Mouse (Mus musculus) embryo, embryonic 11.5 days (tissue): Measurements from ENCODE around the gene H2-Ab1.
A peak's percentile ranks its signal among the peaks of the same experiment; 100 is the strongest.
"Not testable (repeated sequence)": the region's sequence is repeated elsewhere in the genome, so short reads cannot be mapped to it uniquely, and the experiment has no call there.

Experiments
- DNase-seq: peaks from one replicate; pipeline ENCODE4 v3.0.0-alpha.2; 2012; ENCODE audit warnings: low read depth, low spot score

The H2-Ab1 gene

DNA sequence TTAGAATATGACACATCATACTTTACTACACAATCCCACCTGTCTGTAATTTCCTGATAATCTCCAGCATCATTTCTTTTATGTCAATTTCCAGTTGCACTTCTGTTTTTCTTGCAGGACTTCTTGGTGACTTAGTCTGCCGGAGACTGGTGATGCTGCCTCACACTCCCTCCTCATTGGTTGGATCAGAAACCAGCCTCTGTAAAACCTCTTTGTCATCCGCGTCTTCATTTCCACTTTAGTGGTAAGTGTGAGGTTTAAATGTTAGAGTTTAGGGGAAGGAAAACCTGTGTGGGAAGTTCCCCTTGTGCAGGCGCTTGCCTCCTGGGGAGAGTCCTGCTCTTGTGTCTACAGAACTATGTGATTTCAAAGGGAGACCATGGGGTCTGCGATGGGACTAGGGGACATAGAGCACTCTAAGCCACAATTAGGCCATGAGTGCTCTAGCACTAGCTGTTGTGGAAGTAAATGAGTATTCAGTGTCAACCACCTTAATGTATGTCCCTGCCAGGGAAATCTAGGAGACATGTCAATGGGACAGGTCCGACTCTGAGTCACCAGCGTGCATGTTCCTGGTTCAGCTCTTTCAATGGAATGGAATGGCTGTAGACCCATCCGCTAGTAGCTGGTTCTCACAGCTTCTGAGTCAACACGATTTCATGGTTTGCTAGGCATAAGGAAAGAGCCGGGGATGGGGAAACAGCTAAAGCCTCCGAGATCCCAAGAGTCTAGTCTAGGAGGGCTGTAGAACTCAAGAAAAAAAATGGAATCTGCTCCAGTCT, at the start of gene H2-Ab1:
Gene H2-Ab1, plus strand, starts transcription at position 96 of the 782 bp plus-strand sequence.
- DNase-seq, result no peak

DNA sequence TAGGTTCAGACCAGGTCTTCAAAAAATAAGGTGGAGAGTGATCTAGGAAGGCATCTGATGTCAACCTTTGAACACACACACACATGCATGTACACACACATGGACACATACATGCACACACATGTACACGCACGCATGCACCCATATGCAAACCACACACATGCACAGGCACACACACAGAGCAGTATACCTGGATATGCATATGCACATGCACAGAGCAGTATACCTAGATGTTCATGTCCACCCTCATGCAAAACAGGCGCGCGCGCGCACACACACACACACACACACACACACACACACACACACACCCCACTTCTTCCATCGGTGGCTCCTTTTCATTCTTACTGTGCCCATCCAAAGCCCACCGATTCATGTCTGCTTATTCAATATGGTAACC, 49.6 kb upstream of the H2-Ab1 start:
- DNase-seq, result no peak

DNA sequence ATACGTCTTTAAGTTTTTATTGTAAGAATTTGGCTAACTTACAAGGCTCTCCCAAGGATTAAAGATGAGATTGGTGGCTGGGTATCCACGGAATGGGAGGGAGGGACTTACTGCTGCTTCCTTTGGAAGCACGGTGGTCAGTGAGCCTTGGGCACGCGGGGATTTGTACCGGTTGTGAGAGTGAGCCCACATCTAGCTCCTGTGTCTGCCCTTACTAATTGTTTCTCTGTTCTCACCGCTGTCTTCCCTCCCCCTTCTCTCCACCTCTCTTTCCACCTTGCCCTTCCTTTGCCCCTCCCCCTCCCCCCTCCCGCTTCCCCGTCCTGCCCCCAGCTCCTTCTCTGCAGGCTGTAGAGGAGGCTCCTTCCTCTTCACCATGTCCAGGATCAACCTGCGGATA, 49.1 kb upstream of the H2-Ab1 start:
- no peak for DNase-seq

DNA sequence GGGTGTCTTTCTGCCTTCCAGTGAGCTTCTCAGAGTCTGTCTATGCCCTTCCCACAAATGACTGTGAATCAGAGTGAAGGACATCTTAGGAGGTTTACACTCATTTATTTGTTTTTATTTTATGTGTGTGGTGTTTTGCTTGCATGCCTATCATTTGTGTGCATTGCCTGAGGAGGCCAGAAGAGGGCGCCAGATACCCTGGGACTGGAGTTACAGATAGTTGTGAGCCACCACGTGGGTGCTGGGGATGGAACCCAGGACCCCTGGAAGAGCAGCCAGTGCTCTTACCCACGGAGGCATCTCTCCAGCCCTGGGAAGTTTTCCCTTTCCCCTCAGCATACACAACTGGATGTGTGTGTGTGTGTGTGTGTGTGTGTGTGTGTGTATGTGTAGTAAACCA, 47.8 kb upstream of the H2-Ab1 start:
- DNase-seq, result no peak

DNA sequence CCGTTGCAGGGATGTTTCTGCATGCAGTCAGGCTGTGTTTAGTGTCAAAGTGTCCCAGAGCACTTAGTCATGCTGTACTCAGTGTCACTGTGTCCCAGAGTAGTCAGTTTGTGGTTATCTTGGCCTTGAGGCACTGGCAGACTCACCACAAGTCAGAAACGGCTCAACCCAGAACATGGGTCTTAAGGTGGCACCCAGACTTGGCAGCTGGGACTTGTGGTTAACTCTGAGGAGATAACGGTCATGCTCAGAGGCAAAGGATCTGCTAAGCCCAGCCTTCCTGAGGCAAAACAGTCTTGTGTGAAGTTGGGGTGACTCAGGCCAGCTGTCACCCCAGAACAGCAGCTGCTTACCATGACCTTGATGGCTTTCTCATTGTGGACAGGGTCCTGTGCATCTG, 46.9 kb upstream of the H2-Ab1 start:
- DNase-seq, result no peak

DNA sequence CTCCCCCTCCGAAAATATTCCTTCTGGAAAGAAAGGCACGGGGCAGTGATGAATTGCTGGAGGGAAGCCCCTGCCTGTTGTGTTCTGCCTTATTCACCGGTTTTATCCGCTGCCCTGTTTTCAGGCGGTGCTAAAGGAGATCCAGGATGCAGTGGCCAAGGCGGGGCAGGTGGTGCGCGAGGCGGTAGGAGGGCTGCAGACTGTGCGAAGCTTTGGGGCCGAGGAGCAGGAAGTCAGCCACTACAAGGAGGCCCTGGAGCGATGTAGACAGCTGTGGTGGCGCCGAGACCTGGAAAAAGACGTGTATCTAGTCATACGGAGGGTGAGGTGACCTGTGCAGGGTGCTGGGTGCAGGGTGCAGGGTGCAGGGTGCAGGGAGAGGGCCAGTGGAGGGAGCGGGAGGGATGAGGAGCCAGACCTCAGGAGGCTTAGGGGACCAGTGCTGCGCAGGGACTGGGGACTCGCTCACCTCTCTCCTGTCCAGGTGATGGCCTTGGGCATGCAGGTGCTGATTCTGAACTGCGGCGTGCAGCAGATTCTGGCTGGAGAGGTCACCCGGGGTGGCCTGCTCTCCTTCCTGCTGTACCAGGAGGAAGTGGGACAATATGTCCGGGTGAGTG, 45.6 kb upstream of the H2-Ab1 start:
- DNase-seq, result no peak

DNA sequence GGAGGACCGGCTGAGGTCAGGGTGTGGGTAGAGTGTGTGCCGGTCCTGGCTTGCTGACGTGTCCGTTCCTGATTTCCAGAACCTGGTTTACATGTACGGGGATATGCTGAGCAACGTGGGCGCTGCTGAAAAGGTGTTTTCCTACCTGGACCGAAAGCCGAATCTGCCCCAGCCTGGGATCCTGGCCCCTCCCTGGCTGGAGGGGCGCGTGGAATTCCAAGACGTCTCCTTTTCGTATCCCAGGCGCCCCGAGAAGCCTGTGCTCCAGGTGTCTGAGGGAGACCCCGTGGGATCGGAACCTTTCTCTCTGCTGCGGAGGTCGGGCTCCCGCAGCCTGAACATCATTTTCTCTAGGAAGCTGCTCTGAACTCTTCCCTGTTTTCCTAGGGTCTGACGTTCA, 43.6 kb upstream of the H2-Ab1 start:
- DNase-seq, result no peak

DNA sequence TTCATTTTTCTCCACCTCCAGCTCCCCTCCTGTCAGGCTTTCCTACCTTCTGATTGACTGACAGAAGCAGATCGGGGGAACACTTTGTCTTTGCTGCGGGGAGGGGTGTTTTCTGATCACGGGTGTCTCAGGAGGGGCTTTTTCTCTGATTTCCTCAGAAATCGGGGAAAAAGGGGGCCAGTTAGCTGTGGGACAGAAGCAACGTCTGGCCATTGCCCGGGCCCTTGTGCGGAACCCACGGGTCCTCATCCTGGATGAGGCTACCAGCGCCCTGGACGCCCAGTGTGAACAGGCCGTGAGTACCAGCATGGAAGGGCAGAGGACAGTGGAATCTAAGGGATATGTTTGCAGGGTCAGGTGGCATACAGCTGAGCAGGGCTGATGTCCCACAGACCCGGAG, 42.3 kb upstream of the H2-Ab1 start:
- DNase-seq, result no peak

DNA sequence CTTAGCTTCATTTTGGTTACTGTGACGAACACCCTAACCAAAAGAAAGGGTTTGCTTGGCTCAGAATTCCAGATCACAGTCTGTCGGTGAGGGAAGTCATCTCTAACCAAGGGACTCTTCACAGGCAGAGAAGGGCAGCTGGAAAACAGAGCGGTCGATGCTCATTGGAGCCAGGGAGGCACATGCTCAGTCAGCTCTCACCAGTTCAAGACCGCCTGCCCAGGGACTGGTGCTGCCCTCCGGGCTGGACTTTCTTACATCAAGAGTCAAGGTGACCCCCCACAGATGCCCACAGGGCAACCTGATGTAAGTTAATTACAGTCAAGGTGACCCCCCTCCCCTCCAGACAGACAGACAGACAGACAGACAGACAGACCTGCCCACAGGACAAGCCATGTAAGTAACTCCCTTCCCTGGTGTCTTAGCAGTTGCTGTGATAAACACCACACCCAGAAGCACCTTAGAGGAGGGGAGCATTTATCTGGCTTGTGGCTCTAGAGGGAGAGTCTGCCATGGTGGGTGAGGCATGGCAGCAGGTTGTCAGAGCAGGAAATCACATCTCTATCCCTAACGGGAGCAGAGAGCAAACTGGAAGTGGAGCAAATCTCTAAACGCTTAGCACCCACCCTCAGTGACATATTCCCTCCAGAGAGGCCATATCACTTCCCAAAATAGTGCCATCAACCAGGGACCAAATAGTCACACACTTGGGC, 40.1 kb upstream of the H2-Ab1 start:
- no peak for DNase-seq

DNA sequence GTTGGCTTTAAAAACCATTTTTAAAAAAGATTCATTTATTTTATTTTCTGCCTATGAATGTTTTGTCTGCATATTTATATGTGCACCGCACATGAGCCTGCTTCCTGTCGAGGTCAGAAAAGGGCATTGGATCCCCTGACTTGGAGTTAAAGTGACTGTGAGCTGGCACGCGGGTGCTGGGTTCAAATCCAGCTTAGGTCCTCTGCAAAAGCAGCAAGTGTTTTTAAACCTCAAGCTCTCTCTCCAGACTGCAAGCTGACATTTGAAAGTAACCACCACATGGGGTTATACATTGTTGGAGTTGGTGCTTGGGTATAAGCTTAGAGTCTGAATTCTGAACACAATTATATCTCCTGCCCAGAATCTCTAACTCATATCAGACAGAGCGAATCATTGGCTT, 39.5 kb upstream of the H2-Ab1 start:
- no peak for DNase-seq

DNA sequence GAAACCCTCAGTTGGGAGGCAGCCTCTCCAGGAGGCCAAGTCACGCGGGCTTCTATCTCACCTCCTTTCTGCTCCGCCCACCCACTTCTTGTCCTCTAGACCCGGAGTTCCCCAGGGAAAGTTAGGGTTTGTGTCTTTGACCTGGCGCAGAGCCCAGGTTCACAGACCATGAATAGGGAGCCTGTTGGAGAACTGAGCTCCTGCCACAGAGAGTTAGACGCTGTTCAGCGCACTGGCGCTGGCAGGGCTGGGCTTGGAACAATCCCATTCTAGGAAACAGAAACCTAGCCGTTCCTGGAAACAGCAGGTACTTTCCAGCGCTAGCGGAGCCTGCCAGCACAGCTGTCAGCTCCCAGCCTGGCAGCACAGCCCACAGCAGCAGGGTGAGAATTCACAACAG, 38.8 kb upstream of the H2-Ab1 start:
- no peak for DNase-seq

DNA sequence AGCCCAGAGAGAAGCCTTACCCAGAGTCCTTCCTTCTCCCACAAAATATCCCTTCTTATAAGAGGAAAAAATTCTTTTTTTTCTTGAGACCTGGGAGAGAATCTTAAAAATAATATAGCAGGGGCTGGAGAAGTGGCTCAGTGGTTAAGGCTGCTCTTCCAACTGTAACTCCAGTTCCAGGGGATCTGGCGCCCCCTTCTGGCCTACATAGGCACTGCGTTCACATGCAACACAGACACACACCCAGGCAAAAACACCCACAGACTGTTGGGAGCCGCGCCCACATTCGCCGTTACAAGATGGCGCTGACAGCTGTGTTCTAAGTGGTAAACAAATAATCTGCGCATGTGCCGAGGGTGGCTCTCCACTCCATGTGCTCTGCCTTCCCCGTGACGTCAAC, 38.4 kb upstream of the H2-Ab1 start:
- DNase-seq, result not testable (repeated sequence)

DNA sequence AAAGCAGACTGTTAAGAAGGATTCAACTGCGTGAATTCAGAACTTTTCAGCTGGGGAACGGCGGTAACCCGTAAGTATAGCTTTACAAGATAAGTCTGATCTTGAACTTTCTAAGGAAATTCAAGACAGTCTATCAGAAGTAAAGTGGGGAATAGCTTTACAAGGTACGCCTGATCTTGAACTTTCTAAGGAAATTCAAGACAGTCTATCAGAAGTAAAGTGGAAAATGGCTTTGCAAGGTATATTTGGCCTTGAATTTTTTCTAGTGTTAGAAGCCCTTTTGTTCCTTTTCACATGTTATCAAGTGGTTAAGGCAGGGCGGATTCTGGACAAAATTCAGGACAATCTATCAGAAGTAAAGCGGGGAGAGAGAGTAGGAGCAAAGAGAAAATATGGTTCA, 37.7 kb upstream of the H2-Ab1 start:
- not testable (repeated sequence) for DNase-seq

DNA sequence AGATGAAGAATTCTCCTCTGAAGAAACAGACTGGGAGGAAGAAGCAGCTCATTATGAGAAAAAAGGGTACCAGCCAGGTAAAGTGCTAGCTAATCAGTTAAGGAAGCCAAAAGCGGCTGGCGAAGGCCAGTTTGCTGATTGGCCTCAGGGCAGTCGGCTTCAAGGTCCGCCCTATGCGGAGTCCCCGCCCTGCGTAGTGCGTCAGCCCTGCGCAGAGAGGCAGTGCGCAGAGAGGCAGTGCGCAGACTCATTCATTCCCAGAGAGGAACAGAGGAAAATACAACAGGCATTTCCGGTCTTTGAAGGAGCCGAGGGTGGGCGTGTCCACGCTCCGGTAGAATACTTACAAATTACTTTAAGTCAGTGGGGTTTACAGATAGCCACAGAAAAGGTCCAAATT, 37.1 kb upstream of the H2-Ab1 start:
- not testable (repeated sequence) for DNase-seq

DNA sequence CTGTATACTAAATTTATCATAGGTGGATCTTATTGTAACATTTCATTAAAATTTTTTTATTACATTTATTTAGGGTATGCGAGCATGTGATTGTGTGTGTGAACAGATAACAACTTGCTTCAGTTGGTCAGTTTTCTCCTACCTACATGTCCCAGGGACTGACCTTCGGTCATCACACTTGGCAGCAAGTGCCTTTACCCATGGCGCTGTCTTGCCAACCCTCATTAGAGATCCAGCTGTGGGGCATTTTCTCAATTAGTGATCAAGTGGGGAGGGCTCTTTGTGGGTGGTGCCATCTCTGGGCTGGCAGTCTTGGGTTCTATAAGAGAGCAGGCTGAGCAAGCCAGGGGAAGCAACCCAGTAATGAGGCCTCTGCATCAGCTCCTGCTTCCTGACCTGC, 32.7 kb upstream of the H2-Ab1 start:
- no peak for DNase-seq

DNA sequence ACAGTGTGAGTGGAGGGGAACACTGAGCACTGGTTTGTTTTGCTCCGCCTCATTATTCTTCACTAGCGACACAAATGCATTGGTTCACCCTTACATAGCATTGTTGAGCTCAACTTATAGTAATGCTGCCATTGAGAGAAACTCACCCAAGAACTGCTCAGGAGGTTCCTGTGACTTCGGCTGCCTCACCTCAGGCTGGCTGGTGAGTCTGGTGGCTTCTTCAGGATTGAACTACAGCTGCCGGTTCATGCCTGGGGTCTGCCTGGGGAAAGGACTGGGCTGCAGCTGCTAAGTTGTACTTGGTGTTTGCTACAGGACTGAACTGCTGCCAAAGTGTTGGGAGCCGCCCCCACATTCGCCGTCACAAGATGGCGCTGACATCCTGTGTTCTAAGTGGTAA, 32.1 kb upstream of the H2-Ab1 start:
- DNase-seq, result no peak

DNA sequence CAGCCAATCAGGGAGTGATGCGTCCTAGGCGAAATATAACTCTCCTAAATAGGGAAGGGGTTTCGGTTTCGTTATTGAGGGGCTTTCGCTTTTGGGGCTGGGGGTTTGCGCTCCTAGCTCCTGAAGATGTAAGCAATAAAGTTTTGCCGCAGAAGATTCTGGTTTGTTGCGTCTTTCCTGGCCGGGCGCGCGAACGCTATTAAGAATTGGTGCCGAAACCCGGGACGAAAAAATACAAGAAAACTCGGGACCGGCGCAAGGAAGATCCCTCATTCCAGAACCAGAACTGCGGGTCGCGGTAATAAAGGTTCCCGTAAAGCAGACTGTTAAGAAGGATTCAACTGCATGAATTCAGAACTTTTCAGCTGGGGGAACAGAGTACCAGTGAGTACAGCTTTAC, 31.6 kb upstream of the H2-Ab1 start:
- DNase-seq, result not testable (repeated sequence)

DNA sequence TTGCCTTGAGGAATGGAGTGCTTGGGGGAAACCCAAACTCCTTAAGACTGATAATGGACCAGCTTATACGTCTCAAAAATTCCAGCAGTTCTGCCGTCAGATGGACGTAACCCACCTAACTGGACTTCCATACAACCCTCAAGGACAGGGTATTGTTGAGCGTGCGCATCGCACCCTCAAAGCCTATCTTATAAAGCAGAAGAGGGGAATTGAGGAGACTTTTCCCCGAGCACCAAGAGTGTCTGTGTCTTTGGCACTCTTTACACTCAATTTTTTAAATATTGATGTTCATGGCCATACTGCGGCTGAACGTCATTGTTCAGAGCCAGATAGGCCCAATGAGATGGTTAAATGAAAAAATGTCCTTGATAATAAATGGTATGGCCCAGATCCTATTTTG, 26.5 kb upstream of the H2-Ab1 start:
- DNase-seq, result not testable (repeated sequence)

DNA sequence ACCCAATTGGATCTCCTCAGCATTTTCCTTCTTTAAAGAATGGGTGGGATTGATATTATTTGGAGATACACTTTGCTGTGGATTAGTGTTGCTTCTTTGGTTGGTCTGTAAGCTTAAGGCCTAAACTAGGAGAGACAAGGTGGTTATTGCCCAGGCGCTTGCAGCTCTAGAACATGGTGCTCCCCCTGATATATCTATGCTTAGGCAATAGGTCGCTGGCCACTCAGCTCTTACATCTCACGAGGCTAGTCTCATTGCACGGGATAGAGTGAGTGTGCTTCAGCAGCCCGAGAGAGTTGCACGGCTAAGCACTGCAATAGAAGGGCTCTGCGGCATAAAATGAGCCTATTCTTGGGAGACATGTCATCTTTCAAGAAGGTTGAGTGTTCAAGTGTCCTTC, 25.5 kb upstream of the H2-Ab1 start:
- not testable (repeated sequence) for DNase-seq

DNA sequence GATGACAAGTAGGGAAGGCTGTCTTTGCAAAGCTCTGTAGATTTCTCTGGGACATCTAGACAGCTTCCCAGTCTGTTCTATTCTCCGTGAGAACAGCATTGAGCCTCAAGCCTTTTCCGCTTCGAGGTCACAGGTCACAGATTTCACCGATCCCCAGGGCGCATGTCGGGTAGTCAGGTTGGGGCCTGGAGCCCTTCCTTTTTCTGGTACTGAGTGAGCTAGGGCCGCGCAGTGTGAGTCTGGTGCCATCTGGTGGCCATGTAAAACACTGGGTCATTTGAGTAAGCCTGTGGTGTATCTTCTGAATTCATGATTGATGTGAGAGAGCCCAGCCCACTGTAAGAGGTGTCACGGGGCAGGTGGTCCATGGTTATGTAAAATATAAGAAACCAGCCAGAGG, 22.6 kb upstream of the H2-Ab1 start:
- peak; percentile 30 for DNase-seq

DNA sequence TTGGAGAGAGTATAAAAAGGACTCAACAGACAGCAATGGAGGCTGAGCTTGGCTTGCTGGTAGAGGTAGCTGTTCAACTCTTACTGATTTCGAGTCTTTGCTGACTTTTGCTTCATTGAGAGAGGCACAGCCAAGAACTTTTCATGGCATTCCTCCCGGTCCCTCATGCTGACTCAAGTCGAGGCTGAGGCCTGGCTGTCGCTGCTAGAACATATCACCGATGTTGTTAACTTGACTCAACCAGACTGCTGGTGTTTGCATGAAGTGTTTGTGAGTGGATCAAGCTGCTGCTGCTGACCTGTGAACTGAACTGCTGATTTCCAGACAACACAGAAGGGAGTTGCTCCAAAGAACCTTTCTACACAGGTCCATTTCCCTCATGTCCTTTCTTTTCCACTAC, 20.8 kb upstream of the H2-Ab1 start:
- no peak for DNase-seq

DNA sequence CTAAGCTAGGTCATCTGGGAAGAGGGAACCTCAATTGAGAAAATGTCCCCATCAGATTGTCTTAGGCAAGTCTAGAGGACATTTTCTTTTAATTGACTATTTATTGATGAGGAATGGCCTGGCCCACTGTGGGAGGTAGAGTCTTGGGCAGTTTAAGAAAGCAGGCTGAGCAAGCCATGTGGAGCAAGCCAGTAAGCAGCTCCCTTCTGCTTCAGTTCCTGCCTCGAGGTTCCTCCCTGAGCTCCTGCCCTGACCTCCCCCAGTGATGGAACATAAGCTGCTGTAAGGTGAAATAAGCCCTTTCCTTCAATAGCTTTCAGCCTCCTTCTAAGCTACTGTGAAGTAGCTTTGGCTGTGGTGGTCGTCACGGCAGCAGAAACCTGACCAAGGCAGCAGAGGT, 19.7 kb upstream of the H2-Ab1 start:
- DNase-seq, result no peak

DNA sequence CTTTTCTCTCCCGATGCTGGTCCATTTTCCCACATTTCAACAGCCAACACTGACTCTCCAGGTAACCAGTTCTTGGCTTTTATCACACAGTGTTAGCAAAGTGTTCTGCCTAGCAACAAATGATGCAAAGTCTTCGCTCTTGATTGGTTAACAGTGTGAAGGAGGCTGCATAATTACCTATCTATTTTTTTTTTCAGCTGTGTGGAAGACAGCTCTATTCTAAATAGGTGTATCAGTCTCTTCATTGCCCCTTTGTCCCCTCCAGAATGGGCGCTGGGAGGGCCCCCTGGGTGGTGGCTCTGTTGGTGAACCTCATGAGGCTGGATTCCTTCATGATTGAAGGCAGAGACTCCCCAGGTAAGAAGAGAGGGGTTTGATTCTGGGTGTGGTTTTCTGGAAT, 18.8 kb upstream of the H2-Ab1 start, which contains the start of gene H2-Ob:
Gene H2-Ob, plus strand, starts transcription at position 198 of the 400 bp plus-strand sequence.
- no peak for DNase-seq
